Mouse (Mus musculus) bone marrow macrophage, adult 2 months (primary cell): Measurements from ENCODE around the gene Rph3al.

Source experiments
- CTCF ChIP-seq: IDR thresholded peaks from 2 replicates; pipeline ENCODE4 v1.5.1; 2012; ENCODE audit warnings: low read depth, mild to moderate bottlenecking, low read length, moderate library complexity
- POLR2A ChIP-seq: IDR thresholded peaks from 2 replicates; pipeline ENCODE4 v1.6.1; 2012; ENCODE audit warnings: mild to moderate bottlenecking, low read depth, low read length, borderline replicate concordance

- no peak for TF ChIP-seq CTCF
- no peak for TF ChIP-seq POLR2A
These were observed 126.3 kb downstream of the Rph3al start for GRCm38 (mm10) chr11:75811900-75812299.
